8 mouse cellular contexts compared by ENCODE assay signal in genomic region chr3:38396760-38397614, GRCm38 (mm10).
DNase-seq lines count a peak whose midpoint lies in the region; ATAC-seq lines count a peak whose summit lies in the region.

No protein-coding gene starts in this region.

- no peaks in the 10 kb centered on the region for H3K9me3 ChIP-seq in intestine, embryonic 16.5 days (ENCODE audit: control insufficient read depth, low read length)
- no peaks in the 10 kb centered on the region for H3K9me3 ChIP-seq in neural tube, embryonic 15.5 days (replicated peaks)

- no peaks in the 10 kb centered on the region for H3K27me3 ChIP-seq in intestine, embryonic 16.5 days (replicated peaks; ENCODE audit: control insufficient read depth, insufficient read depth, low read length)
- no peaks in the 10 kb centered on the region for H3K27me3 ChIP-seq in neural tube, embryonic 15.5 days (replicated peaks)

- WGBS in intestine, embryonic 16.5 days: 10% methylated on average over 20 of the region's 20 CpGs
- 3% methylated on average over 20 of the region's 20 CpGs for WGBS in neural tube, embryonic 15.5 days

- H3K4me3 ChIP-seq in intestine, embryonic 16.5 days (ENCODE audit: low read length): peak overlapping the region; percentile 31
- peak overlapping the region; percentile 27 for H3K4me3 ChIP-seq in neural tube, embryonic 15.5 days (replicated peaks)

- H3K27ac ChIP-seq in intestine, embryonic 16.5 days (ENCODE audit: low read length): no peak overlapping the region
- 0 out of 2 replicates have a peak overlapping the region, but pooled peaks have one; percentile 1 for H3K27ac ChIP-seq in neural tube, embryonic 15.5 days (replicated peaks)

- no peak overlapping the region for H3K9ac ChIP-seq in intestine, embryonic 16.5 days (ENCODE audit: low read depth, low read length)
- H3K9ac ChIP-seq in neural tube, embryonic 15.5 days (replicated peaks): peak overlapping the region; percentile 12; the same call in 1 of the 2 replicates

- no peak for ATAC-seq in intestine, embryonic 16.5 days
- peak; percentile 80 for ATAC-seq in neural tube, embryonic 15.5 days (ENCODE audit: low FRiP score)
- ATAC-seq in megakaryocyte-erythroid progenitor cell, adult 5-6 weeks (replicated peaks; ENCODE audit: low FRiP score, low TSS enrichment, poor library complexity, severe bottlenecking): no peak

- H3K36me3 ChIP-seq in intestine, embryonic 16.5 days (ENCODE audit: control insufficient read depth, insufficient read depth, low read length): no peaks in the 10 kb centered on the region
- H3K36me3 ChIP-seq in neural tube, embryonic 15.5 days: no peaks in the 10 kb centered on the region

- no peaks in the 10 kb centered on the region for H3K4me1 ChIP-seq in intestine, embryonic 16.5 days (ENCODE audit: control insufficient read depth, insufficient read depth, low read length)
- peaks cover 12% of the 10 kb centered on the region for H3K4me1 ChIP-seq in neural tube, embryonic 15.5 days

- peak; percentile 52 for DNase-seq in left cerebral cortex, postnatal 4 days
- no peak for DNase-seq in left cerebral cortex, adult 18-20 months (ENCODE audit: low spot score in 2 of 2)
- peak; percentile 19 for DNase-seq in embryo, embryonic 9.5 days (ENCODE audit: extremely low spot score)
- no peak for DNase-seq in B cell, adult 2 months
- DNase-seq in frontal cortex, postnatal 10 days (ENCODE audit: low spot score in 2 of 2): no peak

- peak overlapping the region; percentile 42 for H3K4me2 ChIP-seq in intestine, embryonic 16.5 days (ENCODE audit: low read depth, low read length)
- peak overlapping the region; percentile 57 for H3K4me2 ChIP-seq in neural tube, embryonic 15.5 days

- intact Hi-C loops in left cerebral cortex, postnatal 4 days (cut with DNase I): no loop called here

Comparison
In these comparisons a context has a peak if more than half of its experiments do, and no peak if none do; other contexts are left out.
1. DNase-seq: peak in left cerebral cortex, postnatal 4 days (single experiment) and embryo, embryonic 9.5 days (single experiment); none in left cerebral cortex, adult 18-20 months (0 of 2), B cell, adult 2 months (0 of 2) and frontal cortex, postnatal 10 days (0 of 2).